Mouse (Mus musculus): ENCODE results near the gene Gtf2e1.
A peak's percentile ranks its signal among the peaks of the same experiment; 100 is the strongest.

The Gtf2e1 gene

DNA sequence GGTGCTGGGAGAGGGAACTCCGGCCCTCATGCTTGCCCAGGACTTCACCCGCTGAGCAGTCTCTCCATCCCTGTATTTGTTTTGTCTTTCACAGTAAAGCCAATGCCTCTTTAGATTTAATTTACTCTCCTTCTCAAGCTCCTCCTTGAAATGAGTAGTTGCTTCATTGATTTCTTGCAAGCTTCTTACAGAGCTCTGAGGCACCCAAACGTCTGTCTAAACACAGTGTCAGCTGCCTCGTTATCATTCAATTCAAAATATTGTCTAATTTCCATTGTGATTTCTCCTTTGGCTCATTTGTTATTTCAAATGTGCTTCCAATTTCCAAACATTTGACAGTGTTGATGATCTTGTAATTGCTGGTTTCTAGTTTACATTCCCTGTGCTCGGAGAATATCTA is 6.7 kb upstream of the Gtf2e1 start:
- DNase-seq (ENCODE audit: low read depth, low spot score): no peak

DNA sequence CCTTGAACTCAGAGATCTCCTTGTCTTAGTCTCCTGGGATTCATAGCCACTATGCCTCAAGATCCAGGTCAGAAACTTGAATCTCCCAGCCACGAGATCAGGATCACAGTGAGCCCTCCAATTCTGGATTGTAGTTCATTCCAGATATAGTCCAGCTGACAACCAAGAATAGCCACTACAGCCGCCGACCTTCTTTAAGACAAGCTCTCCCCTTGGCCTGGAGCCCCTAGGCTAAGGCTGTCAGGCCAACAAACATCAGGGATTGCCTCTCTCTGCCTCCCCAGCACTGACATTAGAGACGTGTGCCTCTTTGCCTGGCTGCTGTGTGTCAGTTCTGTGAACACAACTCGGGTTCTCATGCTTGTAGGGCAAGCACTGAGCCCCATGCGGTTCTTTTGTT is 1.2 kb upstream of the Gtf2e1 start:
- DNase-seq (ENCODE audit: low read depth, low spot score): no peak

DNA sequence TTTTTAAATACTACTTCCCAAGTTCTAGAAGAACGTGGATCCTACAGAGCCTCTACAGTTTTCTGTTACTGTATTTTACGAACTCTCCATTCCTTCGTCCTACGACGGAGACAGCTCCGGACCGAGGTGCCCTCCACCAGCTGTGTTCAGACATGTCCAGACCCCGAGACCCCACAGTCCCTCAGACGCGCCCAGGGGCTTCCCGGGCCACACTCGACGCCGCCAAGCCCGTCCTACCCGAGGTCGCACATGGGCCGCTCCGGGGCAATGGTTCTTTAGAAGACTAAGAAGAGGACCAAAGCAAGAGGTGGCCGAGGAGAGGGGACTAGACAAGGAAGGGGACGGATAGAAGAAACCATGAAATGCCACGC is 364 bp downstream of the Gtf2e1 start:
- DNase-seq (ENCODE audit: low read depth, low spot score): no peak

DNA sequence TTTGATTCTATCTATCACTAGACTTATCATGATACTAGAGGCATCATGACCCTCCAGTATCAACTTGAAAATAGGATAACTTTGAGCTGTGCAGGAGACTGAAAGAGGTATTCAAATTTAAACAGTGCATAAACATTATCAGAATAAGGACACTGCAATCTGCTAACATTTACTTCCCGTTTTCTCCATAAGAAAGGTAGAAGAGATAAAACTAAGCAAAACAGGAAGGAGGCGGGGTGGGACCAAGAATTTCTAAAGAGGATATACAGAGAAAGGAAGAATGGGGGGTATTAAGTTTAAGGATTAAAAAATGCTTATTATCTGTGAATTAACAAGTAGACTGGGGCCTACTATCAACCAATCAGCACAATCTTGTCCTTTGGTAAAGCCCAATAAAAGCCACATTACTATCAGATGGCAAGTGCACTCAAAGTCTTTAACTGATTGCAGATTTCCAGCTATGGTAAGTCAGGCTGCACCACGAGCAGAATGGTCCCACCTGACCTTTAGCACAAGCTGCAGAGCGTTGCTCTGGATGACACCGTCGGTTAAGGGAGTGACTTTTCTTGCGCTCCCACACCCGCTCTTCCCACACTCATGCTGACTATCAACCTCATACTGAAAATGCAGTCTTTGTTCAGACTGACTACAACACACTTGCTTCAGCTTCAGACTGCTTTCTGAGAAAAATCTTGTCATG is 6.1 kb downstream of the Gtf2e1 start:
- DNase-seq (ENCODE audit: low read depth, low spot score): no peak

DNA sequence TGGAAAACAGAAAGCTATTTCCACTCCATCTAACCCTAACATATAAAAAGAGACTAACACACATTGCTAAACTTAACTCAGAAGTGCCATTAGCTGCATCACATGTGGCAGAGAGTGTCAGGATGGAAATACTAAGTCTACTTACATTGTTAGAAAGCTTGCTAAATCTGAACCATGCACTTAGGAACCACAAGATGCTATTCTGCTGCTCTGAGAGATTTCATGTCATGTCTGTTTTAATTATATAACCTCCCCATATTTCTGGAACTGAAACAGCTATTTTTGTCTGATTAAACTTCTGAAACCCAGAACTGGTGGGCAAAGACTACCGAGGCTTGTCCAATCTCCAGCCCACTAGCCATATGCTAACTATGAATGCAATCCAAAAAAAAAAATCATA is 7.5 kb downstream of the Gtf2e1 start:
- DNase-seq (ENCODE audit: low read depth, low spot score): no peak

DNA sequence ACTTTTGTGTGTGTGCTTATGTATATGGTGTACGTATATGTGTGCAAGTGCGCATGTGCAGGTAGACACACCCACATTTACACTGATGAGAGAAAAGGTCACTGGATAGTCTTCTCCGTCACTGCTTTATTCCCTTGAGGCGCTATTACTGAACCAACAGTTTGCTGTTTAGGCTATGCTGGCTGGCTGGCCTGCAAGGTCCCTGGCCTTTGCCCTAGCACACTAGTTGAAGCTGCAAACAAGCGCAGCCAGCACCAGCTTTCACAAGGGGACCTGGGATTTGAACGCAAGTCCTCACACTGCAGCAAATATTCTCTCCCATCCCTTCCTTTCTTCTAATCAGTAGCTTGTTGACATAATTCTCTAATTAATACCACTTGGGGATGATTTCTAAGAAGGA is 9.4 kb downstream of the Gtf2e1 start:
- DNase-seq (ENCODE audit: low read depth, low spot score): no peak

DNA sequence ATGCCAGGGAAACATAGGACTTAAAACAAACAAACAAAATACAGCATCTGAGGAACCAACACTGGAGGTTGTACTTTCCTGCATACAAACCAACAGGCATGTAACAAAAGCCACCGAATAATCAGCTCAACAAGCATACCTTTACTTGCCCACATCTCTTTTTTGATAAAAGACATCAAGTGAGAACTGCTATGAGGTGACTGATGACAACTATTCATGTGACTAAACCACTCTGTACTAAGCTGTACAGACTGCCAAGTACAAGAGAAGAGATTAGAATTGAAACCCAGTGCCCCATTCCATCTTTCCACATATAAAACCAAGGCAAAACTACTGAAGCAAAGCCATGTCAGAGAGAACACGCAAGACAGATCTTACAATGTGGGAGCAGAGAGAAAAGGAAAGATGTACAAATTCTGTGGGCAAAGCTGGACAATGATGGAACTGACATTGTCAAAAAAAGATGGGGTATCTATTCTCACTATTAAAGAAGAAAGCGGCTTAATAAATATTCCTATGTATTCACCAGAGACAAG is 12.8 kb downstream of the Gtf2e1 start:
- DNase-seq (ENCODE audit: low read depth, low spot score): no peak

DNA sequence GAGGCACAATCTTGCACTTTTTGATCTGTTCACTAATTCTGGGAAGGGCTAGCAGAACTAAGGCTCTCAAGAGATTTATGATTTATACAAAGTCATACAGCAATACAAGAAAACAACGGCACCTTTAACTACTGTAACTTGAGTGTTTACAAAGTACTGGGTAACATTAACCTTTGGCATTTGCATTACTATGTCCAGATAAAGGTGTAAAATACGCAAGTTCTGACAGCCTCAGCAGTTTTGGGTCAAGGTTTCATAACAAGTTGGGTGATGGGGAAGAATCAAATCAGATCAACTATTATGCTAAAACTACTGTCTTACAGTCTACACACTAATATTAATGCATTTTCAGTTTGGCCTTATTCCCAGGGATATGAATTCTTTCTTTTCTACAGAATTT is 14.5 kb downstream of the Gtf2e1 start:
- DNase-seq (ENCODE audit: low read depth, low spot score): no peak

DNA sequence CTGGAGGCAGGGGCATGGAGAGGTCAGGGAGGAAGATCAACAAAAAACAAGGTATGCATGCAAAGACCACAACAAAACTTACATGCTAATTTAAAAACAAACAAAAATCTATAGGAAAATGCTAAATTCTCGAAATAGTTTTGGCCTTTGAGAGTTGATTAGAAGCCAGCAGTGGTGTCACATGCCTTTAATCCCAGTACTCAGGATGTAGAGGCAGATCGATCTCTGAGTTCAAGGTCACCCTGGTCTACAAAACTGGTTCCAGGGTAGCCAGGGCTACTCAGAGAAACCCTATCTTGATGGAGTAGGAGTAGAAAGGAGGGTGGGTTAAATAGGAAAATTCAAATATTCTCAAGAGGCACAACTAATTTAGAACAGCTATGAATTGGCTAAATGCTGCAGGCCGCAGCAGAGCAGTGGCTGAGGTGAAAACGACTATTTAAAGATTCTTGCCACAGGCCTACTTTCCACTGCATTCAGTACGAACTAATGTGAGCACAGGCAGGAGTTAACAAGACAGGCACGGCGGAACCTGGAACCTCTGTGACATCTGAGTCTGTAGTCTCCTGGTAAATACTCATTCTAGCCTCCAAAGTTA is 17.4 kb downstream of the Gtf2e1 start:
- DNase-seq (ENCODE audit: low read depth, low spot score): no peak

DNA sequence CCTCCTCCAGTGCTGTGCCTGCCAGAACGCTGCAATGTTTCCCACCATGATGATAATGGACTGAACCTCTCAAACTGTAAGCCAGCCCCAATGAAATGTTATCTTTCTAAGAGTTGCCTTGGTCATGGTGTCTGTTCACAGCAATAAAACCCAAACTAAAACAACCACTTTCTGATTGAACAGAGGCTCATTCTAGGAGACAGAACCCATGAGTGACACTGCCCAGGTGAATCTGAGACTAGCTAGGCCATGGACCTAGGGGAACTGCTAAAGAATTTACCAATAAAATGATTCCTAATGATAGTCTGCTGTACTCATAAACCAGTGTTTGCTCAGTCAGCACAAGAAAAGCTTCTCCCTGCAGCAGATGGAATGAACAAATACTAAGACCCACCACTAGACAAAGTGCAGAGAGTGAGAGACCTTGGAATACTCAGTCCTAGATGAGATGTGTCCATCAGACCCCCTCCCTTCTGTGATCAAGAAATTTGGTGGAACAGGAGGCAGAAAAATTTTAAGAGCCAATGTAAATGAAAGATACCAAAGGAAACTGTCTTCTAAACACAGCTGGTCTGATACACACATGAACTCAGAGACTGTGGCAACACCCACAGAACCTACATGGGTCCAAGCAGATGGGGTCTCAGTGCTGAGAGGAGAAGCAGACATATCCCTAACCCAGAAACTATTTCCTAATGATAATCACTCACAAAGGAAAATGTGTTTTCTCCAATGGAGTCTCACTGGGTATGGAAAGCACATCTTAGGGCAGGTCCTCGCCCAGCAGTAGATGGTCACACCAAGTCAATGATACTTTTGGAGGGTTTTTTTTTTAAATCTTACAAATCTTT is 19.2 kb downstream of the Gtf2e1 start:
- no peak for DNase-seq (ENCODE audit: low read depth, low spot score)

DNA sequence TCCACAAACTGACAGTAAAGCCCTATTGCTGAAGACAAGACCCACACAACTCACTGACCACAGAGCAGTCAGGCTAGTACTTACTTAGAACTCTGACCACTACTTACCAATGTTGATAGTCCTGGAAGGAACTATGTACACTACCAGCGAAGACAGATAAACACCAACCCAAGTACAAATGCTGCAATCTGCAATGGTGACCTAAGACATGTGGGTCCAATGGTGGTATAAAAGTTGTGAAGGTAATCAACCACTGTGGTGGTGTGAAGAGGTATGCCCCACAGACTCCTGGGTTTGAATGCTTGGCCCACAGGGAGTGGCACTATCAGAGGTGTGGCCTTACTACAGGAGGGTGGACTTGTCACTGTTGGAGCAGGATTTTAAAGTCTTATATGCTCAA is 19.9 kb downstream of the Gtf2e1 start:
- DNase-seq (ENCODE audit: low read depth, low spot score): no peak

DNA sequence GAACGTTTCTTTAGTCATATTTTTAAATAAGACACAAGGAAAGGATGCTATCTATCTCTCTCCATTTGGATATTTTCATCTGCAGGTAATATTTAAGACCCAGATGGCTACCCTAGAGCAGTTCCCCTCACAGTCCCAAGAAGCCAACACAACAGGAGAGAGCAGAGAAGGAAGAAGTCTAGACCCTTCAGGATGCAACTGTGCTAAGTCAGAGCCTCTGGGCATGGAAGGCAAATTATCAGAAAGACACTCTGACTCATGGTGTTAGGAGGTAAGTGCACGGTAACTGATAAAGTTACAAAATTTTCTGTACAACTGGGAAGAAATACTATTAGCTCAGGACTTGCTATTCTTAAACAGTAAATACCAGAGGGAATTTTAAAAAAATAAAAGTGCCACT is 20.9 kb downstream of the Gtf2e1 start:
- no peak for DNase-seq (ENCODE audit: low read depth, low spot score)

DNA sequence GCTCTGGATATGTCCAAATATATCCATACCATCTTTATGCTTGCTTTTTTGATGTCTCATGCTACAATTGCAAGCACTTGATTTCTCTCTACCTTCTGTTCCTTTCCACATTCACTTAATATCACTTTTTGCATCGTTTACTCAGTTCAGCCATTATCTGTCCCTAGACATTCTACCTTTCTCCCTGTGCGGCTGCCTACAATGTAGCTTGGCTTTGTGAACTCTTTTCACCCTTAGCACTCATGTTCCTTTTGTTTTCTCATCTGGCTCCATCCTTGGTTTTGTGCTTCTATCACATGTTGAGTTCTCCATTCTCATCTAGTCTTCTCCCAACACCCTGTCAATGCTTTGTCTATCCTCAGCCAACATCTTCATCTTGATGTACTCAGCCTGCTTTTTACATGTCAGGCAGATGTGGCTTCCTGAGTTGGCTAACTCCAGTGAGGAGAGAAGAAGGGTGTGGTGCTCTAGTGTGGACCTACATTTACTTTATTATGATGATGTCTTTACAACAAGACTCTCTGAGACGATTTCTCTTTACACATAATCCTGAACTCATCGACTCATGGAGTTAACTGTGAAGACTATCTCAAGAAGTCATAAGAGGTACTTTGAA is 21.9 kb downstream of the Gtf2e1 start:
- no peak for DNase-seq (ENCODE audit: low read depth, low spot score)

DNA sequence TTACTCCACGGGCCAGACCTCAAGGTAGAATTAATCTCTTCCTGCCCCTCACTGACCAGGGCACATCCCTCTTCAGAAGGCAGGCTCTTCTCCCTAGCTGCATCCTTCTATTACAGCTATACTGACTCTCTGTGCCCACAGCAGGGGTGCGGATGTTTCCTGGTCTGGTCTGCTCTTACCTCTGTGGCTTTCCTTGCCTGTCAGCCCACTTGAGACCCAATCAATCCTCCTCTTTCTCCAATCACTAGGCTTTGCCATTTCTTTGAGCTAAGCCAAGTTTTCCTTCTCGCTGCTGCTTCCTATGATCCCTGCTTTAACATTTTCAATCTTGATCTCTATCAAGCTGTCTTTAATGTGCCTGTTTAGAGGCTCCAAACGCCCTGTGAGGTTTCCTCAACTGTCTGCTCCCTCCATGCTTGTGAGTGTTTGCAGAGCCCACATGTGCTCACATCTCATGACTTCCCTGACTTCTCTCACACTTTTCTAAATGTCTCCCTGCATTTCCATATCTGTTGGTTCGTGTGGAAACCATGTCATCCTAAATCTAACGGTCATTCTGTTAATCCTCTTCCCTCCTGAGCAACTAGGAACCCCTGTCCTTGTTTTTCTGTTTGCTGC is 23.1 kb downstream of the Gtf2e1 start:
- DNase-seq (ENCODE audit: low read depth, low spot score): no peak

DNA sequence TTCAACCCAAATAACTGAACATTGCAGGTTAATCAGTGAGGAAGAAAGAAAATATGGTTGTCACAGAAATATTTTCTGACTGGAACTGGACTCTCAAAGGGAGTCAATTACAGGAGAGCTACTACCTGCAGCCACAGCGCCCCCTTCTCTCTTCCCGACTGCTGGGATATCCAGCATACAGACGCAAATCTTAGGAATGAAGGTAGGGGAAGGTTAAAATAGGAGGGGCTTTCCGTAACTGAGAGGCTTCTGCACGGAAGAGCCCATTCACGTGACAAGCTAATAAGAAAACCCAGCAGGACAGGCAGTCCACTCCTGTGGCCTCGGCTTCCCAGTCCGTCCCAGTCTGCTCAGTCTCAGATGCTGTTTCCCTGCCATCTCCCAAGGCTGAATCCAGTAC is 24.9 kb downstream of the Gtf2e1 start:
- no peak for DNase-seq (ENCODE audit: low read depth, low spot score)

DNA sequence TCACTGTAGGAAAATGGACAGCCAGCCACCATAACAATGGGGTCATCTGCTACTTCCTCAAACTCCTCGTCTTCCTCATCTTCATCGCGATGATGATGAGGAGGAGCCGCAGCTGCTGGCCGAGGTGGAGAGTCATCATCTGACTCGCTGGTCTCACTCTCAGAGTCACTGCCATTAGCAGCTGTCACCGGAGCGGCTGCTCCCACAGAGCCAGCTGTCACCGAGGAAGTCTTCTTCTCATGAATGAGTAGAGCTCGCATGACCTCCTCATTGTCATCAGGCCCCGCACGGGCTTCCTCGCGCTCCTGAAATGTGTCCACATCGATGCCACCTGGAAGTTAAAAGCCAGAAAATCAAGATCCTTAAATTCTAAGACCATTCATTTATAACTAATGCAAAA is 28.1 kb downstream of the Gtf2e1 start:
- no peak for DNase-seq (ENCODE audit: low read depth, low spot score)

DNA sequence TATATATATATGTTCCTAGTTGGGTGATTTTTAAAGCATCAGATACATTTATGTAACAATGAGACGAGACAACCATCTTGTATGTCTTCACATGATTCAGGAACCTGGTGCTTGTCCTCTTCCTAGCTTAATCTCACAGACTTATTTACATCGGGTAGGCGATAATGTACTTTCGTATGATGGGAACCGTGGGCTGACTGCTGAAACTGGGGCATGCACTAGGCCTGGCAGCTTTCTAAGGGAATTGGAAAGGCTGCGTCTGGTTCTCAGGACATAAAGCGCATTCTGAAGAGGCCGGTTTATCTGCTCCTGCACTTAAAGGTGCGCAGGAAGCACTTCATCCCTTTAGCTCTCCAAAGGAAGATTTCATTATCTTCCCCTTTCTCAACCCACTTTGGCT is 32.8 kb downstream of the Gtf2e1 start:
- DNase-seq (ENCODE audit: low read depth, low spot score): no peak

DNA sequence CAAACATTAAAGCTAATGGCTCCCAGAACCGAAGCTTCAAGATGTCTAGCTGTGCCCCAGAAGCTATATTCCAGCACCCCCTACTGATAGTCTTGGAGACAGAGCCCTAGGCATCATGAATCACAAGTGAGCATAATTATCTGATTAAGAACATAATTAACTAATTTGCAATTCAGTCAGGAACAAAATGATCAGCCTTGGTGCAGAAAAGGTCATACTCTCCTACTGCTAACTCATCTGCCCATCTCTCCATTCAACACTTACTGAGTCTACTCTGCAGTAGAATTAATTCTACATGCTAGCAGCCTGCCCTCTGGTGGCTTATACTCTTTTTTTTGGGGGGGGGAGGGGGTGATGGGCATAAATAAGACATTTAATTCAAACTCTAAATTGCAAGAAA is 35.1 kb downstream of the Gtf2e1 start:
- no peak for DNase-seq (ENCODE audit: low read depth, low spot score)

DNA sequence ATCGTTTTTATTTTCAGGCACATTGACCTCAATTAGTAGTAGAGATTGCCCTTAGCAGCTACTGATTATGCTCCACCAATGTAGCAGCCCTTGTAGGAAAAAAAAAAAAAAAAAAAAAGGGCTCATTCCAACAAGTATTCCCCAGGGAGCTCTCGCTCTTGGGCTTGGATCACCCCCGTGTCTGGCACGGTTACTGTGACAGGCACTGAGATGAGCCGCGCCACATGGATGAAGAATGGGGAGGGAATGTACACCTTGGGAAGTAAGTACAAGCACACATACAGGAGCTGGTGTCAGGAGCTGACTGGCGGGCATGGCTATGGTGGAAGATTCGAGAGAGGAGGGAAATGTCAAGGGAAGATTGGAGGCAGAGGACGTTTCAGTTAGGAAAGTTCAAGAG is 41.0 kb downstream of the Gtf2e1 start:
- no peak for DNase-seq (ENCODE audit: low read depth, low spot score)

DNA sequence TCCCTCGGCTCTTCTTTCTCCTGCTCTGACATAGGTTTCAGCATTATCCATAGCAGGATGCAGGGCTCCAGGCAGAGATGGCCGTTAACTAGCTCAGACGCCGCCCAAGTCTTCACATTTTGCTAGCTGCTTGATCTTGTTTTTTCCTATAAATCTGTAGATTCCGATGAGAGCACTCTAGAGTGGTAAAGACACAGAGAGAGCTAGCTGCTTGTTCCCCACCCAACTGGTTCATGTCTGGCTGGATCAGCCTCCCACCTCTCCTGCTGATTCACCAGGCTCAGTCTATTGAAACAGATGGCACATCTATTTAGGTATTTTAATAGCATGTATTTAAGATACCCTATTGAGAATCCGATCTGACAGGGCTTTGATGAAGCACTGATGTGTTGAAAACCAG is 44.6 kb downstream of the Gtf2e1 start:
- no peak for DNase-seq (ENCODE audit: low read depth, low spot score)

DNA sequence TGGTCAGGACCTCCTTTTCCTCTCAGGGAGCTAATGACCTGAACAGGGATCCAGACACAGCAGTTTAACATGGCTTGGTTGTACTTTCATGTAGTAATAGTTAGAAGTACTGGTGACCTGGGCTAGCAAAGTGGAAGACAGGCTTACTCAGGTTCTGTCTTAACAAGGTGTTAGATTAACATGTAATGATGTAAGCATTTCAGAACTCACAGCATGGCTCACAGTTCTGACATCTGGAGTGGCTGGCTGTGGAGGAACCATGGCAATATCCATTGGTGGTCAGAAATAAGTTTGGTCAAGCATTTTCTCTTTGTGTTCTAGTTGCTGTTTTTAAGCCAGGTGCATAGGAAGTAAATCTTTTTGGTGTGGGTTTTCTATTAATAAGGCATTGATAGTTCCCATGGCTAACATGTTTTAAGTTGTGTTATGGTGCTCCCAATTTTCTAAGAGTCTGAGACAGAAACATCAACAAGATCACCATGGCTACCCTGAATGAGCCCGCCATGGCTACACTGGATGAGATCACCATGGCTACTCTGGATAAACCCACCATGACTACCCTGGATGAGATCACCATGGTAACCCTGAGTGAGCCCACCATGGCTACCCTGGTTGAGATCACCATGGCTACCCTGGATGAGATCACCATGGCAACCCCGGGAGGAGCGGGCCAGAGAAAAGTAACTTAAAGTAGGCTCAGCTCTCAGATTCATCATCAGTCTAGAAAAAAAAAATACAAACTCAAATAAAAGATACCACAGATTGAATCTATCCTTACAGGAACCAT is 52.6 kb downstream of the Gtf2e1 start:
- DNase-seq (ENCODE audit: low read depth, low spot score): peak; percentile 80
